Mouse (Mus musculus): ENCODE results near the gene Lamc2. TPM values are rescaled to one million over a fixed set of nuclear protein-coding genes. Genes with fewer than 3 reads are reported as not detected.
"Not testable (repeated sequence)": the region's sequence is repeated elsewhere in the genome, so short reads cannot be mapped to it uniquely, and the experiment has no call there.

Lamc2 gene
- polyA plus RNA-seq, 1 experiment from 2014 or later, result 1.2 TPM

GRCm38 (mm10) chr1:153090807-153091206, 95.4 kb downstream of the Lamc2 start:
- H3K9me3 ChIP-seq, result no peaks in the 10 kb centered on the region
- 0 out of 2 replicates have a peak, but pooled peaks cover 4% of the 10 kb centered on the region for H3K27me3 ChIP-seq
- no peak overlapping the region for H3K4me2 ChIP-seq (replicated peaks)
- no peaks in the 10 kb centered on the region; the same call in 1 of the 2 replicates for H3K36me3 ChIP-seq
- no peak overlapping the region for H3K27ac ChIP-seq (replicated peaks)
- no peak for ATAC-seq (replicated peaks)
- WGBS, result 81% methylated on average over 4 of the region's 4 CpGs
- no peak overlapping the region for H3K4me3 ChIP-seq
- no peak overlapping the region for H3K9ac ChIP-seq (replicated peaks)
- no peaks in the 10 kb centered on the region; the same call in 1 of the 2 replicates for H3K4me1 ChIP-seq

- WGBS, result 89% methylated on average over 2 of the region's 2 CpGs
- H3K27me3 ChIP-seq, result 0 out of 2 replicates have a peak, but pooled peaks cover 4% of the 10 kb centered on the region
- no peaks in the 10 kb centered on the region; the same call in 1 of the 2 replicates for H3K36me3 ChIP-seq
Observed at GRCm38 (mm10) chr1:153090081-153090480, 96.2 kb downstream of the Lamc2 start.

GRCm38 (mm10) chr1:153087771-153088170, 98.5 kb downstream of the Lamc2 start:
- Histone ChIP-seq H3K4me1 (peaks cover 8% of the 10 kb centered on the region), H3K27ac (replicated peaks) (no peak overlapping the region), H3K36me3 (no peaks in the 10 kb centered on the region; the same call in 1 of the 2 replicates), H3K4me2 (replicated peaks) (no peak overlapping the region), H3K4me3 (no peak overlapping the region), H3K27me3 (no peaks in the 10 kb centered on the region), H3K9me3 (no peaks in the 10 kb centered on the region), H3K9ac (replicated peaks) (no peak overlapping the region)
- 82% methylated on average over 5 of the region's 5 CpGs for WGBS
- no peak for ATAC-seq (replicated peaks)

More at GRCm38 (mm10) chr1:153090081-153090480, 96.2 kb downstream of the Lamc2 start:
- Histone ChIP-seq H3K4me1 (no peaks in the 10 kb centered on the region; the same call in 1 of the 2 replicates), H3K9ac (replicated peaks) (no peak overlapping the region), H3K9me3 (no peaks in the 10 kb centered on the region), H3K4me3 (no peak overlapping the region), H3K4me2 (replicated peaks) (no peak overlapping the region), H3K27ac (replicated peaks) (no peak overlapping the region)
- no peak for ATAC-seq (replicated peaks)

- no peak overlapping the region for H3K27ac ChIP-seq (replicated peaks)
- no peak overlapping the region for H3K4me2 ChIP-seq (replicated peaks)
- H3K9ac ChIP-seq (replicated peaks), result no peak overlapping the region
- H3K4me1 ChIP-seq, result peaks cover 8% of the 10 kb centered on the region
- no peaks in the 10 kb centered on the region for H3K9me3 ChIP-seq
- H3K4me3 ChIP-seq, result no peak overlapping the region
- H3K36me3 ChIP-seq, result no peaks in the 10 kb centered on the region; the same call in 1 of the 2 replicates
- ATAC-seq (replicated peaks), result no peak
- WGBS, result 98% methylated on average over 5 of the region's 5 CpGs
- H3K27me3 ChIP-seq, result no peaks in the 10 kb centered on the region
Observed at GRCm38 (mm10) chr1:153085198-153085597, 101.0 kb downstream of the Lamc2 start.

GRCm38 (mm10) chr1:153084191-153084590, 102.1 kb downstream of the Lamc2 start:
- Histone ChIP-seq H3K36me3 (no peaks in the 10 kb centered on the region; the same call in 1 of the 2 replicates), H3K27ac (replicated peaks) (no peak overlapping the region), H3K9ac (replicated peaks) (no peak overlapping the region), H3K4me1 (peaks cover 8% of the 10 kb centered on the region), H3K27me3 (no peaks in the 10 kb centered on the region), H3K9me3 (no peaks in the 10 kb centered on the region), H3K4me2 (replicated peaks) (no peak overlapping the region), H3K4me3 (no peak overlapping the region)
- 0 out of 2 replicates have a peak, but pooled peaks have one; percentile 32 for ATAC-seq (replicated peaks)
- 41% methylated on average over 6 of the region's 6 CpGs for WGBS

- H3K36me3 ChIP-seq; H3K4me1 ChIP-seq; H3K9me3 ChIP-seq; H3K27ac ChIP-seq (replicated peaks); H3K4me2 ChIP-seq (replicated peaks); ATAC-seq (replicated peaks); H3K4me3 ChIP-seq; H3K27me3 ChIP-seq; H3K9ac ChIP-seq (replicated peaks): not testable (repeated sequence)
- 77% methylated on average over 10 of the region's 14 CpGs for WGBS
Observed at GRCm38 (mm10) chr1:153083233-153083632, 103.0 kb downstream of the Lamc2 start.

- H3K9ac ChIP-seq (replicated peaks), result no peak overlapping the region
- no peaks in the 10 kb centered on the region for H3K27me3 ChIP-seq
- no peak overlapping the region for H3K4me2 ChIP-seq (replicated peaks)
- H3K4me3 ChIP-seq, result no peak overlapping the region
- no peak overlapping the region for H3K27ac ChIP-seq (replicated peaks)
- WGBS, result 39% methylated on average over 6 of the region's 6 CpGs
- ATAC-seq (replicated peaks), result no peak
- H3K9me3 ChIP-seq, result no peaks in the 10 kb centered on the region
- peaks cover 43% of the 10 kb centered on the region for H3K4me1 ChIP-seq
- 0 out of 2 replicates have a peak, but pooled peaks cover 3% of the 10 kb centered on the region for H3K36me3 ChIP-seq
Observed at GRCm38 (mm10) chr1:153075955-153076354, 110.3 kb downstream of the Lamc2 start.

GRCm38 (mm10) chr1:153075087-153075736, 111.0 kb downstream of the Lamc2 start:
- Histone ChIP-seq H3K4me2 (replicated peaks) (no peak overlapping the region), H3K9me3 (no peaks in the 10 kb centered on the region), H3K4me3 (no peak overlapping the region), H3K9ac (replicated peaks) (no peak overlapping the region), H3K27ac (replicated peaks) (peak overlapping the region; percentile 34; the same call in 1 of the 2 replicates), H3K27me3 (no peaks in the 10 kb centered on the region), H3K36me3 (0 out of 2 replicates have a peak, but pooled peaks cover 3% of the 10 kb centered on the region), H3K4me1 (peaks cover 43% of the 10 kb centered on the region)
- peak; percentile 73 for ATAC-seq (replicated peaks)
- 32% methylated on average over 3 of the region's 3 CpGs for WGBS

GRCm38 (mm10) chr1:153073441-153073840, 112.8 kb downstream of the Lamc2 start:
- 4% methylated on average over 9 of the region's 9 CpGs for WGBS
- peak overlapping the region; percentile 12; the same call in 1 of the 2 replicates for H3K4me2 ChIP-seq (replicated peaks)

More at GRCm38 (mm10) chr1:153073441-153073840, 112.8 kb downstream of the Lamc2 start:
- H3K36me3 ChIP-seq, result 0 out of 2 replicates have a peak, but pooled peaks cover 3% of the 10 kb centered on the region
- no peaks in the 10 kb centered on the region for H3K27me3 ChIP-seq
- H3K27ac ChIP-seq (replicated peaks), result no peak overlapping the region; the same call in 1 of the 2 replicates
- H3K9me3 ChIP-seq, result no peaks in the 10 kb centered on the region
- ATAC-seq (replicated peaks), result no peak
- no peak overlapping the region for H3K9ac ChIP-seq (replicated peaks)
- H3K4me1 ChIP-seq, result peaks cover 43% of the 10 kb centered on the region
- no peak overlapping the region for H3K4me3 ChIP-seq

Other genes starting within 250 kb of the Lamc2 start
- gene Nmnat2, start 231.5 kb downstream of the Lamc2 start, polyA plus RNA-seq (2015; fragmentation: Nextera tagmentation; extraction: Ambion mirVana), result 69.5 and 71.9 TPM in 2 replicates
- gene Lamc1, start 146.3 kb upstream of the Lamc2 start, polyA plus RNA-seq (2015; fragmentation: Nextera tagmentation; extraction: Ambion mirVana), result 14.5 and 14.7 TPM in 2 replicates
- gene Shcbp1l, start 238.7 kb upstream of the Lamc2 start, polyA plus RNA-seq (2015; fragmentation: Nextera tagmentation; extraction: Ambion mirVana), result 0.41 and 0.42 TPM in 2 replicates